Mouse (Mus musculus) MEL (cell line): ENCODE results near the gene Cmas.

Source experiments
- CTCF ChIP-seq, 3 experiments: IDR thresholded peaks in 2 of 3; conservative IDR thresholded peaks in 1 of 3; 2 replicates each; pipeline ENCODE4 v1.5.1; 2011 to 2012; ENCODE audit warnings: low read length in 3 of 3, low read depth in 2 of 3, mild to moderate bottlenecking in 2 of 3, improper control_type of control experiment in 1 of 3, inconsistent platforms in 1 of 3, mixed read lengths in 1 of 3, moderate library complexity in 1 of 3; ENCODE audit not compliant: control insufficient read depth in 1 of 3, insufficient read depth in 1 of 3, poor library complexity in 1 of 3, severe bottlenecking in 1 of 3
- E2F4 ChIP-seq: IDR thresholded peaks from 2 replicates; pipeline ENCODE4 v1.6.1; 2011; ENCODE audit warnings: low read depth, low read length, improper control_type of control experiment, borderline replicate concordance
- EP300 ChIP-seq, 2 experiments: IDR thresholded peaks; 2 replicates each; pipeline ENCODE4 v1.6.1; 2011; ENCODE audit warnings: improper control_type of control experiment in 2 of 2, low read length in 2 of 2, low read depth in 1 of 2, mild to moderate bottlenecking in 1 of 2
- GATA1 ChIP-seq: IDR thresholded peaks from 2 replicates; pipeline ENCODE4 v1.6.1; 2011; ENCODE audit warnings: low read depth, low read length, improper control_type of control experiment
- MAX ChIP-seq: IDR thresholded peaks from 2 replicates; pipeline ENCODE4 v1.6.1; 2011; ENCODE audit warnings: low read length, improper control_type of control experiment
- NELFE ChIP-seq: IDR thresholded peaks from 2 replicates; pipeline ENCODE4 v1.6.1; 2011; ENCODE audit warnings: low read depth, low read length, improper control_type of control experiment
- POLR2A ChIP-seq, 2 experiments: IDR thresholded peaks; 2 replicates each; pipeline ENCODE4 v1.6.1; 2011 to 2012; ENCODE audit warnings: low read length in 2 of 2, mild to moderate bottlenecking in 2 of 2, control low read depth in 1 of 2, improper control_type of control experiment in 1 of 2, low read depth in 1 of 2, moderate library complexity in 1 of 2; ENCODE audit not compliant: control insufficient read depth in 1 of 2, insufficient read depth in 1 of 2, poor library complexity in 1 of 2
- USF1 ChIP-seq: IDR thresholded peaks from 2 replicates; pipeline ENCODE4 v1.6.1; 2014; ENCODE audit warnings: low read depth, mild to moderate bottlenecking, inconsistent platforms, low read length, improper control_type of control experiment, moderate library complexity
- USF2 ChIP-seq, 2 experiments: IDR thresholded peaks; 2 replicates each; pipeline ENCODE4 v1.6.1; 2011 to 2012; ENCODE audit warnings: improper control_type of control experiment in 2 of 2, low read length in 2 of 2, borderline replicate concordance in 1 of 2, inconsistent platforms in 1 of 2, low read depth in 1 of 2, mild to moderate bottlenecking in 1 of 2; ENCODE audit not compliant: insufficient read depth in 1 of 2
- ZC3H11A ChIP-seq: IDR thresholded peaks from 2 replicates; pipeline ENCODE4 v1.6.1; 2012; ENCODE audit warnings: low read depth, mild to moderate bottlenecking, inconsistent platforms, low read length, improper control_type of control experiment

- no peak for TF ChIP-seq USF2 (IDR thresholded peaks at IDR 0.05; ENCODE audit: borderline replicate concordance in 1 of 2, insufficient read depth in 1 of 2, low read depth in 1 of 2, low read length in 2 of 2)
- no peak for TF ChIP-seq MAX
- no peak for TF ChIP-seq GATA1
- no peak for TF ChIP-seq USF1
- TF ChIP-seq EP300 (IDR thresholded peaks at IDR 0.05; ENCODE audit: low read depth in 1 of 2, low read length in 2 of 2) = no peak
- no peak for TF ChIP-seq E2F4
- no peak for TF ChIP-seq ZC3H11A
- no peak for TF ChIP-seq NELFE
- TF ChIP-seq CTCF (IDR thresholded peaks at IDR 0.05 in 2 of 3, conservative IDR thresholded peaks at IDR 0.05 in 1 of 3; ENCODE audit: control insufficient read depth in 1 of 3, insufficient read depth in 1 of 3, low read depth in 2 of 3, low read length in 3 of 3, poor library complexity in 1 of 3, severe bottlenecking in 1 of 3) = no peak
- TF ChIP-seq POLR2A (IDR thresholded peaks at IDR 0.05; ENCODE audit: control insufficient read depth in 1 of 2, insufficient read depth in 1 of 2, low read depth in 1 of 2, low read length in 2 of 2, poor library complexity in 1 of 2) = no peak
These were observed 24.1 kb downstream of the Cmas start for GRCm38 (mm10) chr6:142780574-142781033.
